Mouse (Mus musculus): ENCODE measurements around the gene Apaf1.

DNA sequence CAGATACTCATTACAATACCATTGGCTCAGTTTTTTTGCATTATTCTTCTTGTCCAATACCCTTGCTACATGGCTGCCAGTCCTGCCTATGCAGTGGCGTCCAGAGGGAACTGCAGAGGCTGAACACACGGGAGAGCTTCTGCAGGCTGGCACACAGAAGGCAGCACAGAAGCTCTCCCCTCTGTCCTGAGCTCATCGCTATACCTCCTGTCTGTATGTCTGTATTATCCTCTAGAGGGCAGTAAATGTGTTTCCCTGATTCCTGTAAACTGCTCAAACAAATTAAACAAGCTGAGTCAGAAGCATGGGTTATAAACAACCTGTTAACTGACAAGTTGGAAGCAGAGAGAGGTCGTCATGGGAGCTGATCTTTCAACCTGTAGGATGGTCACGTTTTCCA is 21.8 kb downstream of the Apaf1 start:
- TF ChIP-seq EP300 (IDR thresholded peaks at IDR 0.05; ENCODE audit: low read depth) (no peak), CTCF (IDR thresholded peaks at IDR 0.05; ENCODE audit: low read depth) (peak; percentile 51)

All from heart, postnatal 0 days (tissue).